Mouse (Mus musculus) bone marrow macrophage, adult 2 months (primary cell): ENCODE results near the gene Gm3002. TPM values are rescaled to one million over a fixed set of nuclear protein-coding genes. Genes with fewer than 3 reads are reported as not detected.
"Not testable (repeated sequence)": the region's sequence is repeated elsewhere in the genome, so short reads cannot be mapped to it uniquely, and the experiment has no call there.

Experiments used
- H3K27ac ChIP-seq: 2 replicates; pipeline ENCODE4 v1.5.1; 2012; ENCODE audit warnings: low read depth, low read length; ENCODE audit not compliant: insufficient read depth
- H3K4me1 ChIP-seq: 2 replicates; pipeline ENCODE4 v1.6.1; 2012; ENCODE audit warnings: low read length; ENCODE audit not compliant: control insufficient read depth, insufficient read depth
- H3K4me3 ChIP-seq: 2 replicates; pipeline ENCODE4 v1.5.1; 2012; ENCODE audit warnings: mild to moderate bottlenecking, low read length, moderate library complexity; ENCODE audit not compliant: insufficient read depth
- polyA plus RNA-seq: library from polyadenylated mRNA; stranded (reverse); fragments of >200 nt; gene quantifications from 2 replicates; pipeline ENCODE4 v1.2.4, GENCODE M21; 2012; ENCODE audit not compliant: missing spikeins, insufficient read depth, insufficient read length

Gene Gm3002
- not detected in 2 replicates for polyA plus RNA-seq

DNA sequence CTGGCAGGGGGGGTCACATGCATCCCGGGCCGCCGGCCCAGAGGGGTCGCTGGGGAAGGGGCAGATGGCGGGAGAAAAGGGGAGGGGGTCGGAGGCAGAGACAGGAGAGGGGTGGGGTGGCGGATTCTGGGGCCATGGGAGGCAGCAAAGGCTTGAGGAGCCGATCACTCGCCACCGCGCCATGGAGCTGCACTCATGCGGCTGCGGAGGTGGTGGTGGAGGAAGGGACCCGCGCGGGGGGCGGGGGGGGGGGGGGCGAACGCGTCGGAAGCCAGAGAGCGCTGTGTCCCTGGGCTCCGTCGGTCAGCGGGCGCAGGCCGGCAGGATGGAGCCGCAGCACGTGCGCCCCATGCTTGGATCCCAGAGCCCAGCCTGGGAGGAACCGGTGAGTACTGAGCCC lies at the start of gene Gm3002:
Gene Gm3002, plus strand, starts transcription at position 301 of the 400 bp plus-strand sequence.
- H3K4me1 ChIP-seq = not testable (repeated sequence)

DNA sequence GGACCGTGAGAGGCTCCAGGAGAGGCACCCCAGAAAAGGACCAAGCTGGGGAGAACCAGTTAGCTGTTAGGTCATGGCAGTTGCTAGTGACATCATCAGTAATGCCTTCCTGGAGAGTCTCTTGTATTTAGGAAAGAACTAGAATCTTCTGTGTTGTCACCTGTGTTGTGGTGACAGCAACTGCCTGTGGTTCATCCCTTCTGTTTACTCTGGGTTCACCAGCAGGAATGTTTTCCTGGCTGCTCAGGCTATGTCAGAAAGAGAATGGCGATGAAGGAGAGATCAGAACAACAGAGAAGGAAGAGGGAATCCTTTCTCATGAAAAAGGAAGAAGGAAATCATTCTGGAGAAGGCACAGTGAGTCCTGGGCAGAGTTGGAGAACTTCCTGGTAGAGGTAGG lies 36.1 kb downstream of the Gm3002 start, which contains the start of gene Gm3033:
Gene Gm3033, plus strand, starts transcription at position 301 of the 400 bp plus-strand sequence.
- H3K4me1 ChIP-seq, H3K4me3 ChIP-seq, H3K27ac ChIP-seq: not testable (repeated sequence)

More for the DNA sequence above, at the start of gene Gm3002:
- H3K27ac ChIP-seq, H3K4me3 ChIP-seq: not testable (repeated sequence)

DNA sequence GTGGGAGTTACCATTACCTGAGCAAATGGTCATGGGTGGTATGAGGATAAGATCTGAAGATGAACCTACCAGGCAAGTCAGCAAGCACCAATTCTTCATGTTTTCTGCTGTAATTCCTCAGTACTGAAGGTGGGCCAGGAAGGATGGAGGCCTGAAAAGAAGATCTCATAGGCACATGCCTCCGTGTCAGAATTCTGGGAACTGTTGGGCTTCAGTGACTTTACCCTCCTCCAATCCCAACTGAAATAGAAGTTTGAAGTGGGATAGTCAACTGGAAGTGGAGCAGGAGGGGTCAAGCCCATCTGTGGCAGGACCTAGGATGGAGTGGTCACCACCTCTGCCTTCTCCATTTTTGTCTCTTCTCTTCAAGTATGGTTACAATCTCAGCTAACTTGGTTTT lies 74.0 kb downstream of the Gm3002 start, which contains the start of gene Gm2916:
Gene Gm2916, plus strand, starts transcription at position 301 of the 400 bp plus-strand sequence.
- not testable (repeated sequence) for H3K4me1 ChIP-seq, H3K27ac ChIP-seq, H3K4me3 ChIP-seq

DNA sequence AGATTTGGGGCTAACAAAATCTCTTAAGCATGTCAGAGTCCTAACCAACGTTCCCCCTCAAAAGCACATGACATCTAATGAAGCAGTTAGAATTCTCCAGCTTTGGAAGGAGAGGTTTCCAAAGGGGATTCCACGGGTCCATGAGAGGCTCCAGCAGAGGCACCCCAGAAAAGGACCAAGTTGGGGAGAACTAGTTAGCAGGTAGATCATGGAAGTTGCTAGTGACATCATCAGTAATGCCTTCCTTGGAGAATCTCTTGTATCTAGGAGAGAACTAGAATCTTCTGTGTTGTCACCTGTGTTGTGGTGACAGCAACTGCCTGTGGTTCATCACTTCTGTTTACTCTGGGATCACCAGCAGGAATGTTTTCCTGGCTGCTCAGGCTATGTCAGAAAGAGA lies 121.6 kb downstream of the Gm3002 start, which contains the start of gene Gm3029:
Gene Gm3029, plus strand, starts transcription at position 301 of the 400 bp plus-strand sequence.
- H3K4me3 ChIP-seq, H3K27ac ChIP-seq, H3K4me1 ChIP-seq: not testable (repeated sequence)

DNA sequence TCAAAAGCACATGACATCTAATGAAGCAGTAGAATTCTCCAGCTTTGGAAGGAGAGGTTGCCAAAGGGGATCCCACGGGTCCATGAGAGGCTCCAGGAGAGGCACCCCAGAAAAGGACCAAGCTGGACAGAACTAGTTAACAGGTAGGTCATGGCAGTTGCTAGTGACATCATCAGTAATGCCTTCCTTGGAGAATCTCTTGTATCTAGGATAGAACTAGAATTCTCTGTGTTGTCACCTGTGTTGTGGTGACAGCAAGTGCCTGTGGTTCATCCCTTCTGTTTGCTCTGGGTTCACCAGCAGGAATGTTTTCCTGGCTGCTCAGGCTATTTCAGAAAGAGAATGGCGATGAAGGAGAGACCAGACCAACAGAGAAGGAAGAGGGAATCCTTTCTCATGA lies 153.4 kb downstream of the Gm3002 start, which contains the start of gene Gm3095:
Gene Gm3095, plus strand, starts transcription at position 301 of the 400 bp plus-strand sequence.
- H3K4me1 ChIP-seq, H3K4me3 ChIP-seq: not testable (repeated sequence)

DNA sequence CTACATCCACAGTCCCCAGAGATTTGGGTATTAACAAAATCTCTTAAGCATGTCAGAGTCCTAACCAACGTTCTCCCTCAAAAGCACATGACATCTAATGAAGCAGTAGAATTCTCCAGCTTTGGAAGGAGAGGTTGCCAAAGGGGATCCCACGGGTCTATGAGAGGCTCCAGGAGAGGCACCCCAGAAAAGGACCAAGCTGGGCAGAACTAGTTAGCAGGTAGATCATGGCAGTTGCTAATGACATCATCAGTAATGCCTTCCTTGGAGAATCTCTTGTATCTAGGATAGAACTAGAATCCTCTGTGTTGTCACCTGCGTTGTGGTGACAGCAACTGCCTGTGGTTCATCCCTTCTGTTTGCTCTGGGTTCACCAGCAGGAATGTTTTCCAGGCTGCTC lies 188.2 kb downstream of the Gm3002 start, which contains the start of gene Gm3099:
Gene Gm3099, plus strand, starts transcription at position 301 of the 400 bp plus-strand sequence.
- H3K27ac ChIP-seq, H3K4me3 ChIP-seq, H3K4me1 ChIP-seq: not testable (repeated sequence)

More for the DNA sequence above, 153.4 kb downstream of the Gm3002 start, which contains the start of gene Gm3095:
- H3K27ac ChIP-seq = not testable (repeated sequence)

Other genes starting within 250 kb of the Gm3002 start
- gene Gm3012, start 175.6 kb upstream of the Gm3002 start, polyA plus RNA-seq = not detected in 2 replicates
- not detected in 2 replicates for gene Gm3020, start 158.0 kb upstream of the Gm3002 start, polyA plus RNA-seq
- gene Gm3043, start 121.3 kb upstream of the Gm3002 start, polyA plus RNA-seq = not detected in 2 replicates
- gene Gm3033, start 36.2 kb downstream of the Gm3002 start, polyA plus RNA-seq = not detected in 2 replicates
- gene Gm2916, start 74.1 kb downstream of the Gm3002 start, polyA plus RNA-seq = not detected in 2 replicates
- gene Gm3029, start 121.7 kb downstream of the Gm3002 start, polyA plus RNA-seq = not detected in 2 replicates
- gene Gm3095, start 153.5 kb downstream of the Gm3002 start, polyA plus RNA-seq = not detected in 2 replicates
- not detected in 2 replicates for gene Gm3099, start 188.3 kb downstream of the Gm3002 start, polyA plus RNA-seq
- not detected in 2 replicates for gene Gm5796, start 213.9 kb downstream of the Gm3002 start, polyA plus RNA-seq